Mouse (Mus musculus): ENCODE measurements around the gene Taf10.
"Not testable (repeated sequence)": the region's sequence is repeated elsewhere in the genome, so short reads cannot be mapped to it uniquely, and the experiment has no call there.

The Taf10 gene

GRCm38 (mm10) chr7:105747776-105748175 lies 3.6 kb upstream of the Taf10 start:
- Histone ChIP-seq H3K36me3 (ENCODE audit: insufficient read depth, low read length) (peaks cover 54% of the 10 kb centered on the region), H3K27me3 (ENCODE audit: insufficient read depth, low read length) (no peaks in the 10 kb centered on the region), H3K4me1 (replicated peaks; ENCODE audit: low read depth, low read length) (peaks cover 27% of the 10 kb centered on the region), H3K9me3 (ENCODE audit: low read length) (no peaks in the 10 kb centered on the region), H3K4me3 (replicated peaks; ENCODE audit: low read length) (no peak overlapping the region)
- TF ChIP-seq POU5F1 (IDR thresholded peaks at IDR 0.05; ENCODE audit: borderline replicate concordance, low read length) (no peak), NANOG (IDR thresholded peaks at IDR 0.05; ENCODE audit: borderline replicate concordance, low read length) (no peak), CTCF (conservative IDR thresholded peaks at IDR 0.05; ENCODE audit: low read length) (no peak)

- Histone ChIP-seq H3K36me3 (ENCODE audit: insufficient read depth, low read length) (peaks cover 67% of the 10 kb centered on the region), H3K4me1 (replicated peaks; ENCODE audit: low read depth, low read length) (peaks cover 43% of the 10 kb centered on the region), H3K4me3 (replicated peaks; ENCODE audit: low read length) (peak overlapping the region; percentile 95)
- H3K27me3 ChIP-seq (ENCODE audit: insufficient read depth, low read length); H3K9me3 ChIP-seq (ENCODE audit: low read length): not testable (repeated sequence)
Measured at GRCm38 (mm10) chr7:105743246-105743925, 775 bp downstream of the Taf10 start.

GRCm38 (mm10) chr7:105742539-105743215 lies 1.5 kb downstream of the Taf10 start:
- not testable (repeated sequence) for H3K9me3 ChIP-seq (ENCODE audit: low read length); H3K27me3 ChIP-seq (ENCODE audit: insufficient read depth, low read length)
- Histone ChIP-seq H3K4me1 (replicated peaks; ENCODE audit: low read depth, low read length) (peaks cover 46% of the 10 kb centered on the region), H3K36me3 (ENCODE audit: insufficient read depth, low read length) (peaks cover 60% of the 10 kb centered on the region), H3K4me3 (replicated peaks; ENCODE audit: low read length) (peak overlapping the region; percentile 95)

GRCm38 (mm10) chr7:105741978-105742377 lies 2.2 kb downstream of the Taf10 start:
- Histone ChIP-seq H3K4me1 (replicated peaks; ENCODE audit: low read depth, low read length) (peaks cover 53% of the 10 kb centered on the region), H3K4me3 (replicated peaks; ENCODE audit: low read length) (no peak overlapping the region), H3K9me3 (ENCODE audit: low read length) (no peaks in the 10 kb centered on the region), H3K27me3 (ENCODE audit: insufficient read depth, low read length) (peaks cover 5% of the 10 kb centered on the region; the same call in 1 of the 2 replicates), H3K36me3 (ENCODE audit: insufficient read depth, low read length) (peaks cover 53% of the 10 kb centered on the region)
- TF ChIP-seq NANOG (IDR thresholded peaks at IDR 0.05; ENCODE audit: borderline replicate concordance, low read length) (no peak), POU5F1 (IDR thresholded peaks at IDR 0.05; ENCODE audit: borderline replicate concordance, low read length) (no peak), CTCF (conservative IDR thresholded peaks at IDR 0.05; ENCODE audit: low read length) (no peak)

GRCm38 (mm10) chr7:105740851-105741250 lies 3.3 kb downstream of the Taf10 start:
- peaks cover 42% of the 10 kb centered on the region for H3K36me3 ChIP-seq (ENCODE audit: insufficient read depth, low read length)
- no peaks in the 10 kb centered on the region for H3K9me3 ChIP-seq (ENCODE audit: low read length)
- no peak overlapping the region for H3K4me3 ChIP-seq (replicated peaks; ENCODE audit: low read length)
- TF ChIP-seq POU5F1 (IDR thresholded peaks at IDR 0.05; ENCODE audit: borderline replicate concordance, low read length) (no peak), NANOG (IDR thresholded peaks at IDR 0.05; ENCODE audit: borderline replicate concordance, low read length) (no peak), CTCF (conservative IDR thresholded peaks at IDR 0.05; ENCODE audit: low read length) (no peak)
- peaks cover 5% of the 10 kb centered on the region; the same call in 1 of the 2 replicates for H3K27me3 ChIP-seq (ENCODE audit: insufficient read depth, low read length)
- peaks cover 56% of the 10 kb centered on the region for H3K4me1 ChIP-seq (replicated peaks; ENCODE audit: low read depth, low read length)

GRCm38 (mm10) chr7:105740089-105740795 lies 3.9 kb downstream of the Taf10 start:
- peaks cover 40% of the 10 kb centered on the region for H3K36me3 ChIP-seq (ENCODE audit: insufficient read depth, low read length)
- no peak overlapping the region for H3K4me3 ChIP-seq (replicated peaks; ENCODE audit: low read length)
- TF ChIP-seq POU5F1 (IDR thresholded peaks at IDR 0.05; ENCODE audit: borderline replicate concordance, low read length) = no peak
- TF ChIP-seq NANOG (IDR thresholded peaks at IDR 0.05; ENCODE audit: borderline replicate concordance, low read length) = no peak
- H3K4me1 ChIP-seq (replicated peaks; ENCODE audit: low read depth, low read length) = peaks cover 61% of the 10 kb centered on the region
- H3K9me3 ChIP-seq (ENCODE audit: low read length) = no peaks in the 10 kb centered on the region
- H3K27me3 ChIP-seq (ENCODE audit: insufficient read depth, low read length) = peaks cover 5% of the 10 kb centered on the region; the same call in 1 of the 2 replicates

- H3K36me3 ChIP-seq (ENCODE audit: insufficient read depth, low read length) = peaks cover 52% of the 10 kb centered on the region
- peaks cover 5% of the 10 kb centered on the region; the same call in 1 of the 2 replicates for H3K27me3 ChIP-seq (ENCODE audit: insufficient read depth, low read length)
- no peaks in the 10 kb centered on the region for H3K9me3 ChIP-seq (ENCODE audit: low read length)
- TF ChIP-seq NANOG (IDR thresholded peaks at IDR 0.05; ENCODE audit: borderline replicate concordance, low read length) = no peak
- TF ChIP-seq POU5F1 (IDR thresholded peaks at IDR 0.05; ENCODE audit: borderline replicate concordance, low read length) = no peak
- no peak for TF ChIP-seq CTCF (conservative IDR thresholded peaks at IDR 0.05; ENCODE audit: low read length)
- H3K4me1 ChIP-seq (replicated peaks; ENCODE audit: low read depth, low read length) = peaks cover 66% of the 10 kb centered on the region
- H3K4me3 ChIP-seq (replicated peaks; ENCODE audit: low read length) = no peak overlapping the region
Measured at GRCm38 (mm10) chr7:105738948-105739347, 5.2 kb downstream of the Taf10 start.

- Histone ChIP-seq H3K9me3 (ENCODE audit: low read length) (no peaks in the 10 kb centered on the region), H3K36me3 (ENCODE audit: insufficient read depth, low read length) (peaks cover 58% of the 10 kb centered on the region), H3K4me3 (replicated peaks; ENCODE audit: low read length) (no peak overlapping the region), H3K27me3 (ENCODE audit: insufficient read depth, low read length) (peaks cover 5% of the 10 kb centered on the region; the same call in 1 of the 2 replicates), H3K4me1 (replicated peaks; ENCODE audit: low read depth, low read length) (peaks cover 70% of the 10 kb centered on the region)
- no peak for TF ChIP-seq NANOG (IDR thresholded peaks at IDR 0.05; ENCODE audit: borderline replicate concordance, low read length)
- TF ChIP-seq CTCF (conservative IDR thresholded peaks at IDR 0.05; ENCODE audit: low read length) = no peak
- no peak for TF ChIP-seq POU5F1 (IDR thresholded peaks at IDR 0.05; ENCODE audit: borderline replicate concordance, low read length)
Measured at GRCm38 (mm10) chr7:105738286-105738685, 5.9 kb downstream of the Taf10 start.

Measured in E14TG2a.4 (cell line).